Mouse (Mus musculus) heart, postnatal 0 days (tissue): ENCODE results near the gene Daam1.

Experiments
- CTCF ChIP-seq: IDR thresholded peaks from 2 replicates; pipeline ENCODE4 v1.5.1; 2016; ENCODE audit warnings: antibody characterized with exemption, control low read depth, low read depth
- EP300 ChIP-seq: IDR thresholded peaks from 2 replicates; pipeline ENCODE4 v1.6.1; 2016; ENCODE audit warnings: antibody characterized with exemption, low read depth

DNA sequence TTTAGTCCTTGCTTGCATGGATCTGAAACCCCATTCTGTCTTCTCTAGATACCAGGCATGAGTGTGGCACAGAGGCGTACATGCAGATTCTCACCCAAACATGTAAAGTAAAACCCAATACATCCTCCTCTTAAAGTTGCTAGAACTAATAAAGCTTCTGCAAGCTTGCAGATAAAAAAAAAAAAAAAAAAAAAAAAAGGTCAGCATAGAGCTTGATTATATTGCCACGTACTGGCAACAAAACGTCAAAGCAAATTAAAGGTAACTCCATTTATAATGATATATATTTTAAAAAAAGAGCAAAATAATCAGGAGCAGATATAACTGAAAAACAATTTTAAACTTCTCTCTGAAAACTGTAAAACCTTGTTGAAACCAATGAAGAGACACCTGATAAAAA, 210.4 kb downstream of the Daam1 start:
- TF ChIP-seq CTCF (no peak), EP300 (no peak)
